ENCODE assay signal across 8 mouse cellular contexts in the genomic region with DNA sequence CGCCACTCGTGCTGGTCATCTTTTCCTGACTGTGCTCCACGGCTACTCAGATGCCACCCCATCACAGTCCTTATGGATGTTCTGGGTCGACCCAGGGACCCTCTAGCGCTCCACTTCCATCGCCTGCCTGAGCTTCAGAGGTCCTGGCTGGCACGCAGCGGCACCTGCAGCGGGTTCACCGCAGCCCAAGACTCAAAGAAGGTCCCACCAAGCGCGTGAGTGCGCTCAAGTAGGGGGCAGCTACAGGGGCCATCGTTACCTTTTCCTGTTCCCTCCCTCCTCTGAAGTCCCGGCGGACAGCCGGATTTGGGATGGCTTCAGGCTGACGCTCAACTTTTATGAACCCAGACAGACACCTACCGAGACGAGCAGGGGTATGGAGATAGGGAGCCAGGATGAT. TPM values are rescaled to one million over a fixed set of nuclear protein-coding genes. Genes with fewer than 3 reads are reported as not detected.
DNase-seq lines count a peak whose midpoint lies in the region; ATAC-seq and TF ChIP-seq lines count a peak whose summit lies in the region.

No protein-coding gene starts in this region.

- DNase-seq in cerebellum, adult 11-12 months = peak; percentile 26
- no peak for DNase-seq in cerebellum, adult 11 months
- DNase-seq in lung, postnatal 4 days = no peak
- no peak for DNase-seq in urinary bladder, postnatal 14 days (ENCODE audit: low spot score)
- DNase-seq in thymus, postnatal 10 days (ENCODE audit: low spot score in 2 of 2) = no peak

- no peak overlapping the region; the same call in 1 of the 2 replicates for H3K4me2 ChIP-seq in lung, embryonic 16.5 days (ENCODE audit: low read depth, low read length)
- 0 out of 2 replicates have a peak overlapping the region, but pooled peaks have one; percentile 57 for H3K4me2 ChIP-seq in intestine, embryonic 16.5 days (ENCODE audit: low read depth, low read length)

- H3K4me3 ChIP-seq in lung, embryonic 16.5 days (ENCODE audit: low read length) = no peak overlapping the region; the same call in 1 of the 2 replicates
- H3K4me3 ChIP-seq in intestine, embryonic 16.5 days (ENCODE audit: low read length) = no peak overlapping the region; the same call in 1 of the 2 replicates
- H3K4me3 ChIP-seq in olfactory bulb, adult 2 months (ENCODE audit: insufficient read depth, low read depth, low read length) = peak overlapping the region; percentile 86

- H3K9ac ChIP-seq in lung, embryonic 16.5 days (ENCODE audit: low read length) = no peak overlapping the region
- no peak overlapping the region for H3K9ac ChIP-seq in intestine, embryonic 16.5 days (ENCODE audit: low read depth, low read length)

- peaks cover 30% of the 10 kb centered on the region for H3K27me3 ChIP-seq in lung, embryonic 16.5 days (ENCODE audit: control insufficient read depth, insufficient read depth, low read depth, low read length)
- H3K27me3 ChIP-seq in intestine, embryonic 16.5 days (replicated peaks; ENCODE audit: control insufficient read depth, insufficient read depth, low read length) = peaks cover 22% of the 10 kb centered on the region

- TF ChIP-seq CTCF in olfactory bulb, adult 2 months (IDR thresholded peaks at IDR 0.05; ENCODE audit: insufficient read depth, low read depth, low read length) = no peak

- no peak for TF ChIP-seq POLR2A in olfactory bulb, adult 2 months (IDR thresholded peaks at IDR 0.05; ENCODE audit: insufficient read depth, low read depth, low read length)

- H3K36me3 ChIP-seq in lung, embryonic 16.5 days (ENCODE audit: control insufficient read depth, insufficient read depth, low read length) = no peaks in the 10 kb centered on the region
- H3K36me3 ChIP-seq in intestine, embryonic 16.5 days (ENCODE audit: control insufficient read depth, insufficient read depth, low read length) = no peaks in the 10 kb centered on the region

- 0 out of 2 replicates have a peak, but pooled peaks have one; percentile 1 for ATAC-seq in lung, embryonic 16.5 days (ENCODE audit: low read depth)
- ATAC-seq in intestine, embryonic 16.5 days = no peak

- H3K27ac ChIP-seq in lung, embryonic 16.5 days (ENCODE audit: low read length) = no peak overlapping the region
- H3K27ac ChIP-seq in intestine, embryonic 16.5 days (ENCODE audit: low read length) = no peak overlapping the region
- H3K27ac ChIP-seq in olfactory bulb, adult 2 months (ENCODE audit: insufficient read depth, low read depth, low read length) = no peak overlapping the region

- WGBS in lung, embryonic 16.5 days = 2% methylated on average over 20 of the region's 20 CpGs
- 2% methylated on average over 20 of the region's 20 CpGs for WGBS in intestine, embryonic 16.5 days
- 1% methylated on average over 20 of the region's 20 CpGs for WGBS in olfactory bulb, adult 2 months

- peaks cover 3% of the 10 kb centered on the region; the same call in 1 of the 2 replicates for H3K4me1 ChIP-seq in lung, embryonic 16.5 days (replicated peaks; ENCODE audit: control insufficient read depth, insufficient read depth, low read length)
- H3K4me1 ChIP-seq in intestine, embryonic 16.5 days (ENCODE audit: control insufficient read depth, insufficient read depth, low read length) = peaks cover 5% of the 10 kb centered on the region
- peaks cover 39% of the 10 kb centered on the region for H3K4me1 ChIP-seq in olfactory bulb, adult 2 months (ENCODE audit: control insufficient read depth, insufficient read depth, low read length)

- H3K9me3 ChIP-seq in lung, embryonic 16.5 days (ENCODE audit: control insufficient read depth, low read length) = no peaks in the 10 kb centered on the region
- no peaks in the 10 kb centered on the region for H3K9me3 ChIP-seq in intestine, embryonic 16.5 days (ENCODE audit: control insufficient read depth, low read length)

RNA-seq across cellular contexts. Expression of gene Disp3, which starts 0.7 kb away (rescaled TPM):
- polyA plus RNA-seq in lung, embryonic 16.5 days (2015; fragmentation: Nextera tagmentation; extraction: Ambion mirVana) = 0.04 and 0.08 TPM in 2 replicates
- 0.06 and 0.28 TPM in 2 replicates for polyA plus RNA-seq in intestine, embryonic 16.5 days (2015; fragmentation: Nextera tagmentation; extraction: Ambion mirVana)
- polyA plus RNA-seq in olfactory bulb, adult 2 months (2012; ENCODE audit: insufficient read depth, insufficient read length, low replicate concordance, missing spikeins) = not detected in 2 replicates
